8 mouse cellular contexts compared by ENCODE assay signal in genomic region chr16:91995459-91996190, GRCm38 (mm10).
DNase-seq lines count a peak whose midpoint lies in the region; ATAC-seq lines count a peak whose summit lies in the region.

No protein-coding gene starts in this region.

- peak; percentile 33 for DNase-seq in adrenal gland, adult 2 months
- DNase-seq in adrenal gland, adult 18-20 months (ENCODE audit: low spot score in 2 of 2) = no peak
- peak; percentile 19 for DNase-seq in adrenal gland, postnatal 25 days
- DNase-seq in right cerebral cortex, postnatal 36 days (ENCODE audit: low spot score in 2 of 2) = peak; percentile 19 to 23
- no peak for DNase-seq in spleen, postnatal 14 days (ENCODE audit: low spot score in 2 of 2)

- H3K36me3 ChIP-seq in forebrain, embryonic 12.5 days (replicated peaks) = no peaks in the 10 kb centered on the region
- no peaks in the 10 kb centered on the region for H3K36me3 ChIP-seq in kidney, embryonic 15.5 days
- no peaks in the 10 kb centered on the region for H3K36me3 ChIP-seq in limb, embryonic 15.5 days

- no peak overlapping the region for H3K27ac ChIP-seq in forebrain, embryonic 12.5 days
- H3K27ac ChIP-seq in kidney, embryonic 15.5 days = peak overlapping the region; percentile 84
- no peak overlapping the region for H3K27ac ChIP-seq in limb, embryonic 15.5 days

- peak; percentile 67; the same call in 1 of the 2 replicates for ATAC-seq in forebrain, embryonic 12.5 days (ENCODE audit: low FRiP score)
- ATAC-seq in kidney, embryonic 15.5 days (replicated peaks; ENCODE audit: low FRiP score) = peak; percentile 92
- 0 out of 2 replicates have a peak, but pooled peaks have one; percentile 48 for ATAC-seq in limb, embryonic 15.5 days (ENCODE audit: insufficient number of reproducible peaks, low FRiP score, low TSS enrichment, low read depth)

- 31% methylated on average over 12 of the region's 13 CpGs for WGBS in forebrain, embryonic 12.5 days
- 15% methylated on average over 13 of the region's 13 CpGs for WGBS in kidney, embryonic 15.5 days
- 10% methylated on average over 13 of the region's 13 CpGs for WGBS in limb, embryonic 15.5 days

- H3K4me3 ChIP-seq in forebrain, embryonic 12.5 days (replicated peaks) = no peak overlapping the region
- 0 out of 2 replicates have a peak overlapping the region, but pooled peaks have one; percentile 10 for H3K4me3 ChIP-seq in kidney, embryonic 15.5 days (replicated peaks)
- H3K4me3 ChIP-seq in limb, embryonic 15.5 days = no peak overlapping the region

- peak overlapping the region; percentile 37 for H3K4me2 ChIP-seq in forebrain, embryonic 12.5 days
- peak overlapping the region; percentile 51 for H3K4me2 ChIP-seq in kidney, embryonic 15.5 days
- H3K4me2 ChIP-seq in limb, embryonic 15.5 days = peak overlapping the region; percentile 27

- no peaks in the 10 kb centered on the region for H3K9me3 ChIP-seq in forebrain, embryonic 12.5 days
- H3K9me3 ChIP-seq in kidney, embryonic 15.5 days (replicated peaks) = no peaks in the 10 kb centered on the region
- no peaks in the 10 kb centered on the region for H3K9me3 ChIP-seq in limb, embryonic 15.5 days

- no peaks in the 10 kb centered on the region for H3K27me3 ChIP-seq in forebrain, embryonic 12.5 days
- no peaks in the 10 kb centered on the region for H3K27me3 ChIP-seq in kidney, embryonic 15.5 days
- H3K27me3 ChIP-seq in limb, embryonic 15.5 days = no peaks in the 10 kb centered on the region

- no peak overlapping the region for H3K9ac ChIP-seq in forebrain, embryonic 12.5 days
- H3K9ac ChIP-seq in kidney, embryonic 15.5 days = no peak overlapping the region
- H3K9ac ChIP-seq in limb, embryonic 15.5 days = no peak overlapping the region

- peaks cover 6% of the 10 kb centered on the region; the same call in 1 of the 2 replicates for H3K4me1 ChIP-seq in forebrain, embryonic 12.5 days
- H3K4me1 ChIP-seq in kidney, embryonic 15.5 days = peaks cover 13% of the 10 kb centered on the region
- H3K4me1 ChIP-seq in limb, embryonic 15.5 days = peaks cover 8% of the 10 kb centered on the region; the same call in 1 of the 2 replicates

Comparison
In these comparisons a context has a peak if more than half of its experiments do, and no peak if none do; other contexts are left out.
1. DNase-seq: peak in adrenal gland, adult 2 months (single experiment), adrenal gland, postnatal 25 days (single experiment) and right cerebral cortex, postnatal 36 days (2 of 2); none in adrenal gland, adult 18-20 months (0 of 2) and spleen, postnatal 14 days (0 of 2).
2. Peak in every context shown above with its lines, with median percentiles within 50 percentile points of each other: ATAC-seq and H3K4me2 ChIP-seq.